Mouse (Mus musculus): ENCODE measurements around the gene Tent5c. TPM values are rescaled to one million over a fixed set of nuclear protein-coding genes. Genes with fewer than 3 reads are reported as not detected.

Tent5c gene
- polyA plus RNA-seq, 1 experiment from 2014 or later = 4.1 TPM

DNA sequence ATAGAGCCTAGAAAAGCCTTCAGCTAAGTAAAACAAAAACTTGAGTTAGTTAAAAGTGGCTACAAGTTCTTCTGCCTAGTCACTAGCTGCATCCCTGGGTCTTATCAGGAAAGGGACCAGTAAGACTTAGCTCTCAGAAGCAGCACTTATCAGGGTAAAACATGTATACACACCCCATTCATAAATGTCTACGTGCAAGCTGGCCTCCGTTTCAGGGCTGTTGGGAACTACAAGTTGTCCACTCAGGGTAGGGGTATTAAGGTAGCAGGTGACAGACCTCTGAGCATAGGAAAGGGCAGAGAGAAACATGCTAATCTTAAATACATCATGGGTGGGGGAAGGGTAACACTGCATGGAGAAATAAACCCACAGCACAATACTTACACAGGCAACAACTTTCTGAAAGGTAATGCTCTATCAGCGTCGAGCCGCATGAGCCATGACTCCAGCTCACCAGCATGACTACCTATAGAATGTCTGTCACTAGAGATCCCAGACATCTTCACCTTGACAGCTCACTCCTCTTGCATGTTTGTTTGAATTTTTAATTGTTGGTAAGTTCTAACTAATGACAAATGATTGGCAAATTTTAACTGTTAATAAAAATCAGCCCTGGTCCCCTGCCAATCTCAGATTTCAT, 6.0 kb downstream of the Tent5c start:
- H3K4me3 ChIP-seq = no peak overlapping the region
- no peaks in the 10 kb centered on the region for H3K36me3 ChIP-seq (replicated peaks)
- no peaks in the 10 kb centered on the region for H3K9me3 ChIP-seq
- 92% methylated on average over 5 of the region's 5 CpGs for WGBS
- H3K9ac ChIP-seq = no peak overlapping the region
- peaks cover 27% of the 10 kb centered on the region for H3K27me3 ChIP-seq (replicated peaks)
- no peak overlapping the region for H3K27ac ChIP-seq
- peaks cover 10% of the 10 kb centered on the region for H3K4me1 ChIP-seq
- no peak for ATAC-seq (replicated peaks)
- no peak overlapping the region for H3K4me2 ChIP-seq

DNA sequence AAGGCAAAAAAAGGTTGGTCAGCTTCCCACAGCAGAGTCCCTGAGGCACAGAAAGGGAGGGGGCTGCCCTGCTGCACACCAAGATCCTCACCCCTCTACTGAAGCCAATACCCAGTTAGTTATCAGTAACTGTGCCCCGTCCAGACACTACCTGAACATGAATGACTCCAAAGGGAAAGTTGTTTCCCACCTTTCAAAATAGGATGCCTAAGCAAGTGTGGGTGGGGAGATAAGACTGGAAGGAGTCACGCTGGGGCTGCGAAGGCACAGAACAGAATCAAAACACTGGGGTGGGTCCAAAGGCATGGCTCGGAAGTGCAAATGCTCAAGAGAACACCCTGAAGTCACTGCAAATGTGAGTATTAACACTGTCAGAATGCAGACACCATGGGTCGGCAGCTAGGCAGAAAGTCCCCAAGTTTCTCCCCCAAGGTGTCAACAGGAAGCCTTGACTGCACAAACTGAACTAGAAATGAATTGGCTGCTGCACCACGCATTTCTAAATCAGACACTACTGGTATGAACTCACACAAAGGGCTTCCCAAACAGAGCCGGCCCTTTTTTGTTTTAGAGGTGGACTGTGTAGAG, 6.7 kb downstream of the Tent5c start:
- H3K36me3 ChIP-seq (replicated peaks) = no peaks in the 10 kb centered on the region
- no peak overlapping the region for H3K9ac ChIP-seq
- no peak overlapping the region for H3K4me3 ChIP-seq
- H3K9me3 ChIP-seq = no peaks in the 10 kb centered on the region
- H3K27ac ChIP-seq = no peak overlapping the region
- no peak overlapping the region for H3K4me2 ChIP-seq
- 0 out of 2 replicates have a peak, but pooled peaks cover 4% of the 10 kb centered on the region for H3K4me1 ChIP-seq
- WGBS = 66% methylated on average over 7 of the region's 7 CpGs
- peaks cover 20% of the 10 kb centered on the region for H3K27me3 ChIP-seq (replicated peaks)
- ATAC-seq (replicated peaks) = no peak

DNA sequence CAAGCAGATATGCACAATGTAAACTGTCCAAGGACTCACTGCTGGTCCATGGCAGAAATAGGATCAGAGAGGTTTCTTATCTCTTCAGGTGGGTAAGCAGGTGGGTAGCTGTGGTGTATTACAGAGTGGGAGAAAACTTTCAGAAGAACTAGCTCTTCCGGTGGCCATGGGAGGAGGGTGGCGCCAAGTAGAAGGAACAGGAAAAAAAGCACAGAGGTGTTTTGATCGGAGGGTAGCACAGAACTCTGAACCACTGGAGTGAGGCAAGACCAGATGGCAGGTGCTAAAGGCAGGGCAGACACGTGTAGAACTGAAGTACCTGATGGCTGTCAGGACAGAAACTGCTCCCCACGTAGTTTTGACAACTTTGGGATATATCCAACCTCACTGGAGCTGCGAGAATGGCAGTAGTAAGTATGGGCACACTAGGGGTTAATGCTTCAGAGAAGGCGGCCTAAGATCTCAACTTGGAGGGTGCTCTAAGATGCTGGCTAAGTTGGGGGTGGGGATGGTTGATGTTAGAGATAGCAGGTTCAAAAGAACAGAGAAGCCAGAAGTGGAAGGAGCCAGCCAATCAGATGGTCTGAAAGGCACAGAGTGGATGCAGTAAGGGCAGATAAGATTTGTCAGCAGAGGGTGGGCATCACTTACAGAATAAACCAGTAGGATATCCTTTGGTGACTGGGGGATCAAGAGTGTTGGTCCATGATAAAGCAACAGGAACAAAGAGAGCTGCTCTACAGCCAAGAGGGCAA, 8.7 kb downstream of the Tent5c start:
- H3K9me3 ChIP-seq = no peaks in the 10 kb centered on the region
- H3K4me3 ChIP-seq = no peak overlapping the region
- 83% methylated on average over 7 of the region's 7 CpGs for WGBS

DNA sequence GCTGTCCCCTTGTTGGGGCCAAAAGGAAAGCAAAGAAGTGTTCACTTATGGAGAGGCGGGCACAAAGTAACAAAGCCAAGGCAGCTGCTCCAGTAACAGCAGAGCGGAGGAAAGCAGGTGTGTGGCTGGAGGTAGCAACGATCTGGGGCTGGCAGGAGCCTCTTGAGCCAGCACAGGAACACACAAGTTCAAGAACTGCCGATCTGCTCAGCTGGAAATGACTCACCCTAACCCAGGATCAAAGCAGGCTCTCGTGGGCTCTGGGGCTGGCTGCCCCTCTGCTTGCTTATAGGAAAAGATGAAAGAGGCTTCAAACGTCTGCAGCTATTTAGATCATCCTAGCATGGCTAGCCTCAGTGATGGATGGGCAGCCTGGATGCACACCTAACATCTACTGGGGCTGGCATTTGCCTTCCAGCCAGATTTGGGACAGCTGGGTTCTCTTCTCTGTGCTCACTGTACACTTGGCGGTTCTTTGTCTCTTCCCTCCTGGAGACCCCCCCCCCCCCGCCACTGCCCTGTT, 14.1 kb downstream of the Tent5c start:
- no peaks in the 10 kb centered on the region for H3K27me3 ChIP-seq (replicated peaks)
- no peaks in the 10 kb centered on the region for H3K36me3 ChIP-seq (replicated peaks)
- no peak overlapping the region for H3K4me2 ChIP-seq
- 21% methylated on average over 8 of the region's 8 CpGs for WGBS
- H3K9me3 ChIP-seq = no peaks in the 10 kb centered on the region
- peaks cover 5% of the 10 kb centered on the region; the same call in 1 of the 2 replicates for H3K4me1 ChIP-seq
- H3K9ac ChIP-seq = no peak overlapping the region
- H3K27ac ChIP-seq = no peak overlapping the region
- peak; percentile 66 for ATAC-seq (replicated peaks)
- H3K4me3 ChIP-seq = no peak overlapping the region

More for the DNA sequence above, 8.7 kb downstream of the Tent5c start:
- ATAC-seq (replicated peaks) = no peak
- Histone ChIP-seq H3K27me3 (replicated peaks) (peaks cover 1% of the 10 kb centered on the region; the same call in 1 of the 2 replicates), H3K27ac (no peak overlapping the region), H3K9ac (no peak overlapping the region), H3K4me2 (no peak overlapping the region), H3K4me1 (0 out of 2 replicates have a peak, but pooled peaks cover under 1% of the 10 kb centered on the region), H3K36me3 (replicated peaks) (no peaks in the 10 kb centered on the region)

DNA sequence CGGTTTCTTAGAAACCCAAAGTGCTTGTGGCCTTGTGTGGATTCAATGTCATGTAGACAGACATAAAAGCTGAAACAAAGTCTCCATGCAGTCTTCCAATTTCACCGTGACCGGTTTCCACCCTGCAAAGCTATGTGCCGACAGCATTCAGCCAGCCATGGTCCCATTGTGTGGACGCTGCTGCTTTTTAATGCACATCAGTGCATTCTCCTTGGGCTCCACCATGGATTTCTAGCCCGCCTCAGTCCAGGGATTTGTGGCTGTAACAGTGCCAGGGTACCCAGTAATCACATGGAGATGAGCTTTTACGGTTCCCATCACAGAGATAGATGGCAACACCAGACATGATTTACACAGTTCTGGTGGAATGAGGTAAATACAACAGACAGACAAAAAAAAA, 14.6 kb downstream of the Tent5c start:
- no peaks in the 10 kb centered on the region for H3K27me3 ChIP-seq (replicated peaks)
- peaks cover 5% of the 10 kb centered on the region; the same call in 1 of the 2 replicates for H3K4me1 ChIP-seq
- WGBS = 24% methylated on average over 7 of the region's 7 CpGs
- no peak overlapping the region for H3K9ac ChIP-seq
- H3K9me3 ChIP-seq = no peaks in the 10 kb centered on the region
- H3K36me3 ChIP-seq (replicated peaks) = no peaks in the 10 kb centered on the region
- no peak overlapping the region for H3K4me2 ChIP-seq
- no peak overlapping the region for H3K4me3 ChIP-seq
- peak; percentile 63 for ATAC-seq (replicated peaks)
- no peak overlapping the region for H3K27ac ChIP-seq

DNA sequence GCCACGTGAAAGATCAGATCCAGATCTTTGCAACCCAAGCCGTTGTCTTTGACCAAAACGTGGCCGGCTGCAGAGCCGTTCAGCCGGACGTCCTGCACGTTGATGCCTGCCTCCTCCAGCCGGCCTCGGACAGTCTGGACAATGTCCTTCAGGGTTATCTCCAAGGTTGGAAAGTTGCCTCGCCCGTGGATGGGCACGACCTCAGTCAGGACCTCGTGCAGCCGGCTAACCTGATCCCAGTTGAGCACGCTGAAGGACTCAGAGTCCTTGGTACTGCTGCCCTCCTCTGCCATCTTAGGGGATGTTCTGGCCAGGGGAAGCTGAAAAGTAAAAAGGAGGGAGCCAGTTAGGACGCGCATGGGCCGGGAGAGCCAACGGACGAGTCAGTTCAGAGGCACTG, 16.0 kb downstream of the Tent5c start:
- Histone ChIP-seq H3K4me1 (peaks cover 5% of the 10 kb centered on the region; the same call in 1 of the 2 replicates), H3K36me3 (replicated peaks) (no peaks in the 10 kb centered on the region), H3K27me3 (replicated peaks) (no peaks in the 10 kb centered on the region), H3K9me3 (no peaks in the 10 kb centered on the region), H3K27ac (no peak overlapping the region), H3K4me2 (no peak overlapping the region), H3K4me3 (no peak overlapping the region), H3K9ac (no peak overlapping the region)
- WGBS = 91% methylated on average over 21 of the region's 21 CpGs
- ATAC-seq (replicated peaks) = no peak

DNA sequence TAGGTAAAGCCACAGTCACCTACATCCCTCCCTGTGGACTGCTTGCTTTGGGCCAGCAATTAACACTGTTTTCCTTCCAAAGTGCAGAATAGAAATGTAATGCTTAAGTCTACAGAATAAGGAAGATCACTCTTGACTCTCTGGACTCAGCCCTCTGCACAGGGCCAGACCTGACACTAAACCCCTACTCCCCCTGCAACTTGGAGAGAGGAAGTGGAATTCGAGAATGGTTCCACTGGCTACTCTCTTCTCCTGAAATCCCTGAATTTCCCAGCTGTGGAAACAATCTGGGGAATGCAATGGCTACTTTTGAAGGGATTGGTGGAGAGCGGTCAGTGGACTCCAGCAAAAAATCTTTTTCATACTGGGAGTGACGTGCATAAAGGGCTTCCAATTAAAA, 18.2 kb downstream of the Tent5c start:
- ATAC-seq (replicated peaks) = no peak
- WGBS = 82% methylated on average over 3 of the region's 3 CpGs
- H3K4me1 ChIP-seq = peaks cover 5% of the 10 kb centered on the region; the same call in 1 of the 2 replicates

DNA sequence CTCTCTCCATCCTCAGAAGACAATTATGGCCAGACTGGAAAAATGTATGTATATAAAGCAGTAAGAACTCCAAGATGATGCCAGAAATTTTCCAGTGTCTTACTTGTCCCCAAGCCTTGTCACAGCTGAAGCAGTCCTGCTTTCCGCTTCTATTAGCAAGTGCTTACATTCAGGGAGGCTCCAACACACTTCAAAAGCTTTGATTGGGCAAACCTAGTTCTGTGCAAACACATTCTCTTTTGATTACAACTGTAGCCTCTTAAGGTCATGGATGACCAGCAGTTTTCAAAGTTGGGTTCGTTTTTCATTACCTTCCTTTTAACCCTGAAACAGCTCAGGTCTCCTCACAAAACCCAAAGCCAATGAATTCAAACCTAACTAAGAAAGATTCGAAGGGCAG, 19.0 kb downstream of the Tent5c start:
- Histone ChIP-seq H3K4me1 (peaks cover 3% of the 10 kb centered on the region; the same call in 1 of the 2 replicates), H3K27ac (no peak overlapping the region), H3K27me3 (replicated peaks) (no peaks in the 10 kb centered on the region), H3K36me3 (replicated peaks) (no peaks in the 10 kb centered on the region), H3K9ac (no peak overlapping the region), H3K4me3 (no peak overlapping the region), H3K9me3 (no peaks in the 10 kb centered on the region), H3K4me2 (no peak overlapping the region)
- WGBS = 83% methylated on average over 3 of the region's 3 CpGs
- ATAC-seq (replicated peaks) = no peak

More for the DNA sequence above, 18.2 kb downstream of the Tent5c start:
- Histone ChIP-seq H3K9ac (no peak overlapping the region), H3K4me2 (no peak overlapping the region), H3K9me3 (no peaks in the 10 kb centered on the region), H3K4me3 (no peak overlapping the region), H3K27ac (no peak overlapping the region), H3K36me3 (replicated peaks) (no peaks in the 10 kb centered on the region), H3K27me3 (replicated peaks) (no peaks in the 10 kb centered on the region)

DNA sequence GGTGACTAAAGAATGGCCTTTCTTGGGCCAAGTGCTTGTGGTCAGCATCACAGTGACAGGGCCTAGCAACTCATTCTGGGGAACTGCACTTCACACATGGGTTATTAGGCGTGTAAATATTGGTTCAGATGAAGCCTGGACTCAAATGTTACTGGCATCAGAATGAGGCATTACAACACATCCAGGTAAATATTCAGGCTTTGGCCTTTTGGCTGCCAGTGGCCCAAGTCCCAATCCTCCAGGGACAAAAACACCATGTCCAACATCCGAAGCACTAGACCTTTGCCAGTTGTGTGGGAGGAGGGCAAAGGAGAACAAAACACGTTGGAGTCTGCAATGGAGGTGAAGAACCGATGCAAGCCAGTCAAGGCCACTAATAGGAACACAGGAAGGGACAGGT, 22.6 kb downstream of the Tent5c start:
- ATAC-seq (replicated peaks) = no peak
- Histone ChIP-seq H3K4me3 (no peak overlapping the region), H3K4me1 (peaks cover 17% of the 10 kb centered on the region), H3K4me2 (no peak overlapping the region), H3K36me3 (replicated peaks) (no peaks in the 10 kb centered on the region), H3K27ac (no peak overlapping the region), H3K9ac (no peak overlapping the region), H3K27me3 (replicated peaks) (no peaks in the 10 kb centered on the region), H3K9me3 (no peaks in the 10 kb centered on the region)
- WGBS = 91% methylated on average over 4 of the region's 4 CpGs

DNA sequence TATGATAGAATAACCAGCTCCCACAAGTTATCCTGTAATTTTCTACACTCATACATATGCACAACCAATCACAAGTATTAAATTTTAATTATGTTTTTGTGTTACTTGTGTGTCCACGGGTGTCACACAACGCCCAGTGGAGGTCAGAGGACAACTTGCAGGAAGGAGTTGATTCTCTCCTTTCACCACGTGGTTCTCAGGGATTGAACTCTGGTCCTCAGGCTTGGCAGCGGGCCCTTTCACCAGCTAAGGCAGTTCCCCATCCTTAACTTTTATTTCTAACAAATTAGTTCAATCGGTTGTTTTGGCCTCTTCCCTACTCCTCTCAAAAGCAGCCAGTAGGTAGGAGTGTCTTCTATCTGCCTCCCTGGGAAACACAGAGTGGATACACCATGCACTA, 24.5 kb downstream of the Tent5c start:
- no peak overlapping the region for H3K4me3 ChIP-seq
- no peaks in the 10 kb centered on the region for H3K36me3 ChIP-seq (replicated peaks)
- ATAC-seq (replicated peaks) = no peak
- no peak overlapping the region for H3K4me2 ChIP-seq
- no peaks in the 10 kb centered on the region for H3K9me3 ChIP-seq
- no peak overlapping the region for H3K27ac ChIP-seq
- H3K9ac ChIP-seq = no peak overlapping the region
- H3K27me3 ChIP-seq (replicated peaks) = no peaks in the 10 kb centered on the region
- 93% methylated on average over 5 of the region's 5 CpGs for WGBS
- H3K4me1 ChIP-seq = peaks cover 17% of the 10 kb centered on the region

DNA sequence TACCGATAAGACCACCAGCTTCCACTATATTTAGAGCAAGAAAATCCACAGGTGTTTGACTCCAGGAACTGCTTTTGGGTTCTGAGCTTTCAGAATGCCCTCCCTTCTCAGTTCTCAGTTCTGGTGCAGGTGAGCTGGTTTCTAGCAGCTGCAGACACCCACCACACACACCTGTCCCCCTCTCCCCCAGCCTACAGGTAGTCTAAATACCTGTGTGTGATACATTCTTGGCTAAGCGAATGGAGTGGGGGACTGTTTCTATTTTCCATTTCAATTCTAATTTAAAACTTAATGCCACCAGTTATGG, 25.2 kb downstream of the Tent5c start:
- WGBS = 57% methylated on average over 2 of the region's 2 CpGs
- Histone ChIP-seq H3K27me3 (replicated peaks) (no peaks in the 10 kb centered on the region), H3K4me2 (no peak overlapping the region), H3K9ac (no peak overlapping the region), H3K4me3 (no peak overlapping the region), H3K36me3 (replicated peaks) (no peaks in the 10 kb centered on the region), H3K9me3 (no peaks in the 10 kb centered on the region), H3K4me1 (peaks cover 17% of the 10 kb centered on the region), H3K27ac (no peak overlapping the region)
- ATAC-seq (replicated peaks) = no peak

DNA sequence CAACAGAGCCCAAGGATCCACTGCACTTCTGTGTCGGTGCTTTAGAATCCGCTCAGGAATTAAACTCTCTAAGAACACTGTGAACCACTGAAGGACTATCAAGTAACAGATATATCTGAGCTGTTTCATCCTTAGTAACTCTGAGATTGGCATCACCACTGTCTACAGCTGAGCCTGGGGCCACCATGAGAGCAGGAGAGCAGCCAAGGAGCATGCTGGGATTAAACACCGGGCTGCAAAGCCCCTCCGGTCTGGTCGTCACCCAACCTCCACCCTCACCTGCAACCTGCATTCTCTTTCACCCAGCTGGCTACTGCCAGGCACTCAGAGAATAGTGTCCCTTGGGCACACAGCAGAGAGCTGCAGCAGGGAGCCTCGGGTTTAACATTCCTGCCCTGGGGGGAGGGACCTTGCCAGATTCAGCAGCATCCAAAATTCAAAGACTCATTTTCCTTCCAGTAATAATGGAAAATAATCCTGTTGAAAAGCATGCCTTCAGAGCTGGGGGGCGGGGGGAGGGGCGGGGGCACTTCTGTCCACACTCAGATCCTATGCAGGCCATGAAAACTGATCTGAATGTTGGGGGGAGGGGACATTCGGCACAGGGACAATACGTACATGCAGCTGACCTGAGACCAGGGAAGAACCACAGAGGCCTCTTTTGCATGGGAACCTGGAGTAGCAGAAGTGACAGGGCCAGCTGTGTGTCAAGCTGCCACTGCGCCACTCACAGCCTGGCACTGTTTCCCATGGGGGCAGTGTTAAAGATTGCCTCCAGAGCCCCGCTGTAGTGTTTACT, 25.8 kb downstream of the Tent5c start:
- 0 out of 2 replicates have a peak overlapping the region, but pooled peaks have one; percentile 9 for H3K4me2 ChIP-seq
- 22% methylated on average over 12 of the region's 12 CpGs for WGBS
- no peaks in the 10 kb centered on the region for H3K36me3 ChIP-seq (replicated peaks)
- H3K4me3 ChIP-seq = no peak overlapping the region
- H3K27ac ChIP-seq = 0 out of 2 replicates have a peak overlapping the region, but pooled peaks have one; percentile 21
- no peaks in the 10 kb centered on the region for H3K9me3 ChIP-seq
- H3K9ac ChIP-seq = no peak overlapping the region
- H3K4me1 ChIP-seq = peaks cover 17% of the 10 kb centered on the region
- no peaks in the 10 kb centered on the region for H3K27me3 ChIP-seq (replicated peaks)
- ATAC-seq (replicated peaks) = peak; percentile 72

Measured in midbrain, embryonic 15.5 days (tissue).